Mouse (Mus musculus): ENCODE measurements around the gene U2af2.
"Not testable (repeated sequence)": the region's sequence is repeated elsewhere in the genome, so short reads cannot be mapped to it uniquely, and the experiment has no call there.

Gene U2af2

GRCm38 (mm10) chr7:5061774-5062359 is at the start of gene U2af2:
TSS of gene U2af2 (plus strand) at chr7:5062143.
- DNase-seq, result peak; percentile 93

DNA sequence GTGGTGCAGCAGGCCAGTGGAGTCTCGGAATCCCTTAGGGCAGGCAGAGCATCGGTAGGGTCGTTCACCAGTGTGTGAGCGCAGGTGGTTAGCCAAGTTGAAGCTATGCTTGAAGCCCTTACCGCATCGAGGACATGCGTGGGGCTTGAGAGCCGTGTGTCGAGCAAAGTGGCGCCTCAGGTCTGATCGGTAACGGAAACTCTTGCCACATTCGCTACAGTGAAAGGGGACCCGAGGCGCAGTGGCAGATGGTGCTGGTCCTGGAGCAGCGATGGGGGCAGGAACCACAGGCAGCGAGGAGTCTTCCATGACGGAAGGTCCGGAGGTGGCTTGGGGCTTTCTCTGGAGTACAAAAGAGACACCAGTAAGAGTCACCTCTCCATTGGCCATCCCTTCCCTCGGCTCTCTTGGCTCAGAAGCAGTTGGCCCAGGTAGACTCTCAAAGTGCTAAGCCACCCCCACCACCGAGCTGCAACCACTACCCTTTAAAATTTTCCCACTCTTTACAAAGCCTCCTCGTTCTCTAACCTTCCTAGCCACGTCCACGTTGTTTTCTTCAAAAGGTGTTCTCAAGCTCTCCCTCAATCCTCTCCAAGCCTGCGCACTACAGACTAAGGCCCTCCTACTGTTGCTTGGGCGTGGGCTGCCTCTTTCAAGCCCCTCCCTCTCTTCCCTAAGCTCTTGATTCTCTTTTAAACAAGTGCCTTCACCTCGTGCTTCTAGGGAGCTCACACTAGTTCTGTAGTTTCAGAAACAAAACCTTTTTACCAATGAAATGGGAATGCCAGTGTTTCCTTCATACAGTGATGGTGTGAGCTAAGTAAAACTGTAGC is 49.0 kb upstream of the U2af2 start:
- peak; percentile 28 for DNase-seq

DNA sequence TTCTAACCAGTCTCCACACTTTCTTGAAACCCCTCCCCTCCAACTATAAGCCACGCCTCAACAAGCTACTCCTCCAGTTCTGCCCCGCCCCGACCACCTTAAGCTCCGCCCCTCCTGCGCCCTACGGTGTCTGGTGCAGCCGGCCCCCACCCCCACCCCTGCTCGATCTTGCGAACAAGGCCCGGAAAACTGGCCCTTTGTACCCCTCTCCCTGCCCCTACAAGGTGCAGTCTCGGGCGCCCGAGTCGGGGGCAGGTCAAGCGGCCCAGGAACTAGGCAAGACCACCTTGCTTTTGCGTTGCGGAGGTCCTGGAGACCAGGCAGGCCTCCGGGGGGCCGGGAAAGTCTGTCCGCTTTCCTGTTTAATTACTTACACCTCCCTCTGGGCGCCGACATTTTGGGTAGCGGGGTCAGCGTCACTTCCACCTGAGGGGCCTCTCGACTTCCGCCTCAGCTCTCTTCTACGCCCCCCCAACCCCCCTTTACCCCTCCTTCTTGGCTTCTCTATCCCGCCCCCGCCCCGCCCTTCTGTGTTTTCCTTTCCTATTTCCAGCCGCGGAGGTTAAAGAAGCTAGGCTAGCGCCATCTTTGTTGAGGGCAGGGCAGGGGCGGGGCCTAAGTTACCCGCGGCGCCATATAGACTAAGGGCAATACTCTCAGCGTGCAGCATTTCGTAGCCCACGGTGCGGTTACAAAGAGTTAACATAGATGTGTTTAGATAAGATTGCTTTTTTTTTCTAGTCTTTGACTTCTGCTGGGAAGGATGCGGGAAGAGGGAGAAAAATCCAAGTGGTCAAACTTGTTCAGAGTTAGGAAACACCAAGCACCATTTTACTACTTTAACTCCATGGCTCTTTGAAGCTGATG is 47.5 kb upstream of the U2af2 start, which contains the start of the genes Zfp524 and Fiz1:
Gene Zfp524 (plus strand): TSS at position 165 of the 867 bp plus-strand sequence.
Gene Fiz1 (minus strand): TSS at position 447 of the 867 bp plus-strand sequence.
- DNase-seq, result peak; percentile 94

GRCm38 (mm10) chr7:5015118-5016001 is 46.6 kb upstream of the U2af2 start, which contains the start of gene Gm44973:
TSS of gene Gm44973 (plus strand) at chr7:5015496.
- DNase-seq, result peak; percentile 88

DNA sequence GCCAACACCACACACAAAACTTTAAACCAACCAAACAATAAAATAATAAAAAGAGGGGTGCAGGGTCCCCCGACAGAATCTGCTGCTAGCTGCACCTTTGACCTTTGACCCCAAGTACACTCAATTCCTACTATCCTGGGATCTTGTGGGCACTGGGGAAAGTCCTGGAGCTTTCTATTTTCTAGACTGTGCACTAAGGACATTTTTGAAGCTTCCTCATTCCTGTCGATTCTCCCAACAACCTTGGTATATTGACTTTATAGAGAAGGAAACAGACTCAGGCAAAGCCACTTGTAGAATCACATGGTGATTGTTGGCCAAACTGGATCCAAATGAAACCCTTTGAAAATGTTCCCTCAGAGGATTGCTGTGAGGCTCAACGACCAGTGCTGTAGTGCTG is 45.9 kb upstream of the U2af2 start:
- DNase-seq, result no peak

- DNase-seq, result no peak
Measured at GRCm38 (mm10) chr7:5016920-5017319, 45.0 kb upstream of the U2af2 start.

- DNase-seq, result peak; percentile 58
Measured at GRCm38 (mm10) chr7:5017352-5017751, 44.6 kb upstream of the U2af2 start.

- peak; percentile 45 for DNase-seq
Measured at GRCm38 (mm10) chr7:5017931-5018330, 44.0 kb upstream of the U2af2 start.

DNA sequence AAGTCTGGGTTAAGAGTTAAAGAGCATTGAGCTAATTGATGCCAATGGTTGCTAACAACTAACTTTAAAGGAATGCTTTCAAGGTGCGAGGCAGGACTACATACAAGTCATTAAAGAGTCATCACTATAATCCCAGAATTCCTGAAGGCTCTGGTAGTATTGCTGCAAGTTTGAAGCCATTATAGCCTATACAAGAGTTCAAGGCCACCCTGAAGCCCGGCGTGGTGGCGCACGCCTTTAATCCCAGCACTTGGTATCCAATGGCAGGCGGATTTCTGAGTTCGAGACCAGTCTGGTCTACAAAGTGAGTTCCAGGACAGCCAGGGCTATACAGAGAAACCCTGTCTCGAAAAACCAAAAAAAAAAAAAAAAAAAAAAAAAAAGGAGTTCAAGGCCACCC is 42.4 kb upstream of the U2af2 start:
- not testable (repeated sequence) for DNase-seq

DNA sequence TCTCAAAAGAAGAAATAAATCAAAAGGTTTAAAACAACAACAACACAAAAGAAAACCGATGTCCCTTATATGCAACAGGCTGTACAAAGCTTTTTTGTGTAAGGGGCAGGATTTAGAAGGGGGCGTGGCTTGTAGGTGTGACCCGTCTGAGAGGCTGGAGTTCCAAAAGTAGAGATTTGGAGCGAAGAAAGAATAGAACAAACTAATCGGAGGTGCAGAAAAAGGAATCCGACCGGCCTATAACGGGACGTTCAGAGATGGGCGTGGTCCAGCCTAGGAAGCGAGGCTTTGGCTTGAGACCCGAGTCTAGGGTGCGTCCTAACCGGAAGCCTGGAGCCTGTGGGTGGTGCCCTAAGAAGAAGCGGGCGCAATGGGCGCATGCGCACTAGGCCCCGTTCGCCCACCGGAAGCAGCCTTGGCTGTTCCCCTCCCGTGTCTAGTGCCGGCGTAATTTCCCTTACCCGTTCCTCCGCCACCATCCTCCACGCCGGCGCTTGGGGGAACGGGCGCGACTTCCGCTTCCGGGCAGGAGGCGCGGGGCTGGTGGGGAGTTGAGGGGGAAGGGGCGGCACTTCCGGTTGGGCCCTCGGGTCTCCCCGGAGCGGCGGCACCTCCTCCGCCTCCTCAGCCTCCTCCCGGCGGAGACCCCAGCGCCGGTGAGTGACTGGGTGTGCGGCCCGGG is 41.8 kb upstream of the U2af2 start, which contains the start of the genes Zfp865 and Ccdc106:
Gene Zfp865 (plus strand): TSS at position 377 of the 682 bp plus-strand sequence.
Gene Ccdc106 (plus strand): TSS at position 554 of the 682 bp plus-strand sequence.
- DNase-seq, result peak; percentile 98

- DNase-seq, result no peak
Measured at GRCm38 (mm10) chr7:5020685-5021084, 41.3 kb upstream of the U2af2 start.

DNA sequence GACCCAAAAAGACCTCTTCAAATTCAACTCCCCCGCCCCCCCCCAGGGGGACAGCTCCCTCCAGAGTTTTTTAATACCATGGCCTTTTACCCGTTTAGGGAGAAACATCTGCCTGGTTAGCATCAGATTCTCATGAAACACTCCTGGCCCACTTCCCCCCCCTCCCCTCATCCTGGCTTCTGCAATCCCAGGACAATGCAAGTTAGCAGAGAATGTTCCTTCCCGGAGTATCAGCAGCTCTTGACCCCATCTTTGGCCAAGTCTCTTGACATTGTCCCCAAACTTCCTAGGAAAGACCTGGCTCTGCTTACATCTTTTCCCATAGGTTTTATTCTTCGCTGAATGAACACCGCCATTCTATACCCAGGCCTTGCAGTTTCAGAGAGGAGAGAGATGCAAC is 40.7 kb upstream of the U2af2 start:
- no peak for DNase-seq

DNA sequence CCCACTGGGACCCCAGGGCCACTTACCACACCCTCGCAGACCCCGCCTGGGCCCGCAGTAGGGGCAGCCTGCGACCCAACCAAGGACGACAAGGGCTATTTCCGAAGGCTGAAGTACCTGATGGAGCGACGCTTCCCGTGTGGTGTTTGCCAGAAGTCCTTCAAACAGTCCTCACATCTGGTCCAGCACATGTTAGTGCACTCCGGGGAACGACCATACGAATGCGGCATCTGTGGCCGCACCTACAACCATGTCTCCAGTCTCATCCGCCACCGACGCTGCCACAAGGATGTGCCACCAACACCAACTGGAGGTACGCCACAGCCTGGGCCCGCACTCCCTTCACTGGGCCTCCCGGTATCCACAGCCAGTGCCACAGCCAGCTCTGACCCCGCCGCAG is 32.4 kb upstream of the U2af2 start:
- no peak for DNase-seq

GRCm38 (mm10) chr7:5029946-5030345 is 32.0 kb upstream of the U2af2 start:
- DNase-seq, result no peak

GRCm38 (mm10) chr7:5030554-5031275 is 31.2 kb upstream of the U2af2 start:
- DNase-seq, result no peak

DNA sequence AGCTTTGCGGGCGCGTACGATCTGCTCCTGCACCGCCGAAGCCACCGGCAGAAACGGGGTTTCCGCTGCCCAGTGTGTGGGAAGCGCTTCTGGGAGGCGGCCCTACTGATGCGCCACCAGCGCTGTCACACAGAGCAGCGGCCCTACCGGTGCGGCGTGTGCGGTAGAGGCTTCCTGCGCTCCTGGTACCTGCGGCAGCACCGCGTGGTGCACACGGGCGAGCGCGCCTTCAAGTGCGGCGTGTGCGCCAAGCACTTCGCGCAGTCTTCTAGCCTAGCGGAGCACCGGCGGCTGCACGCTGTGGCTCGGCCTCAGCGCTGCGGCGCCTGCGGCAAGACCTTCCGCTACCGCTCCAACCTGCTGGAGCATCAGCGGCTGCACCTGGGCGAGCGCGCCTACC is 30.4 kb upstream of the U2af2 start:
- no peak for DNase-seq

DNA sequence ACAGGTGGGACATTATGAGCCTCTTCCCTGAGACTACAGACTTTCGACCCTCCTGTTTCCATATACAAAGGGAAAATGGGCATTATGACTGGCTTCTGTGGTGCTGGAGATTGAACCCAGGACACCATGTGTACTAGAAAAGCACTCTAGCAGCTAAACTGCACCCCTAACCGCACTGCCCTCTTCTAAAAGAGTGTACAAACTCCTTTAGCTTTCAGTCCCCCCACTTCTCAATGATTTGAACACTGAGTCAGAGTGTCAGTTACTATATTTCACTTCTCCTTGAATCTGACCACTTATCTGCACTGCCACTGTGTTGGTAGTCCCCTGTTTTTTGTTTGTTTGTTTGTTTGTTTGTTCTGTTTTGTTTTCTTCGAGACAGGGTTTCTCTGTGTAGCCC is 28.1 kb upstream of the U2af2 start, which contains the start of gene 4632433K11Rik:
Gene 4632433K11Rik (plus strand): TSS at position 301 of the 400 bp plus-strand sequence.
- DNase-seq, result no peak

DNA sequence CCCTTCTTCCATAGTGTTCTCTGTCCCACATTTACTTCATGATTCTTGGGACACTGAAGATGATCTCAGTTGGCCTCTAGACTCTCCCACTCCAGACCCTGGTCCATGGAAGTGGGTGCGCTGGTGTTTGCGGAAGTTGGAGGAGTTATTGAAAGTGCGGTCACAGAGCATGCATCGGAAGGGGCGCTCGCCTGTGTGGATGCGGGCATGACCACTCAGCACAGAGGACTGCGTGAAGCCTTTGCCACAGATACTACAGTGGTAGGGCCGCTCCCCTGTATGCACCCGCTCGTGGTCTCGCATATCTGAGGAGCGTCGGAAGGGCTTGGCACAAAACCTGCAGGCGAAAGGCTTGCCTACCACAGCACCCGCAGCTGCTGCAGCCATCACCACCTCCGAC is 26.3 kb upstream of the U2af2 start:
- DNase-seq, result no peak

- no peak for DNase-seq
Measured at GRCm38 (mm10) chr7:5036136-5036535, 25.8 kb upstream of the U2af2 start.

DNA sequence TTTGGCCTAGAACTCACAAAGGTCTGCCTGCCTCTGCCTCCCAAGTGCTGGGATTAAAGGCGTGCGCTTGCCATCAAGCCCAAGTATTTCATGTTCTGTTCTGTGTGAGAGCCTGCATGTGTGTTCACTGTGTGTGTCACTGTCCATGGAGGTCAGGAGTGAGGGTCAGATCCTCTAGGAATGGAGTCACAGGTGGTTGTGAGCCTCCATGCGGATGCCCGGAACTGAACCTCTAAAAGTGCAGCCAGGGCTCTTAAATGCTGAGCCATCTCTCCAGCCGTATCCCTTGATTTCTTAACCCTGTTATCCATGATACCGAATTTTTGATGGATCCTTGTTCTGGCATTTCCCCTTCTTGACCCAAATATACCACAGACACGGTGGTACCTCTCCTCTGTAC is 24.9 kb upstream of the U2af2 start:
- DNase-seq, result no peak

GRCm38 (mm10) chr7:5037467-5037866 is 24.5 kb upstream of the U2af2 start:
- no peak for DNase-seq

Data from cerebellum, adult 11 months (tissue).